Mouse (Mus musculus) brain, embryonic 14.5 days (tissue): ENCODE results near the gene Pde4d. TPM values are rescaled to one million over a fixed set of nuclear protein-coding genes. Genes with fewer than 3 reads are reported as not detected.

Source experiments
- DNase-seq: peaks from one replicate; pipeline ENCODE4 v3.0.0-alpha.2; 2011; ENCODE audit warnings: low read depth
- CTCF ChIP-seq: fragments of 200-500 bp; IDR thresholded peaks from 2 replicates; pipeline ENCODE4 v1.5.1; 2012; ENCODE audit warnings: inconsistent platforms, mild to moderate bottlenecking, moderate library complexity, borderline replicate concordance; ENCODE audit not compliant: insufficient read depth, insufficient read length; ENCODE audit errors: extremely low read depth
- POLR2A ChIP-seq: fragments of 200-500 bp; IDR thresholded peaks from 2 replicates; pipeline ENCODE4 v1.6.1; 2012; ENCODE audit warnings: mild to moderate bottlenecking, inconsistent platforms, borderline replicate concordance; ENCODE audit not compliant: poor library complexity, insufficient read depth, insufficient read length, severe bottlenecking; ENCODE audit errors: extremely low read depth
- polyA plus RNA-seq: library from polyadenylated mRNA; depleted of rRNA; stranded (reverse); fragments of >200 nt; gene quantifications from 2 replicates; pipeline ENCODE4 v1.2.3, GENCODE M21; 2012

Pde4d gene
- polyA plus RNA-seq, 1 experiment = 34.9 TPM

- TF ChIP-seq POLR2A (no peak), CTCF (no peak)
- DNase-seq = no peak
Measured at GRCm38 (mm10) chr13:108860737-108861136, 411.0 kb downstream of the Pde4d start.

GRCm38 (mm10) chr13:108861707-108862106 is 412.0 kb downstream of the Pde4d start:
- no peak for TF ChIP-seq POLR2A
- no peak for TF ChIP-seq CTCF

GRCm38 (mm10) chr13:108862173-108862572 is 412.4 kb downstream of the Pde4d start:
- no peak for DNase-seq
- TF ChIP-seq POLR2A (no peak), CTCF (no peak)

More at GRCm38 (mm10) chr13:108861707-108862106, 412.0 kb downstream of the Pde4d start:
- no peak for DNase-seq

GRCm38 (mm10) chr13:108900160-108900559 is 450.4 kb downstream of the Pde4d start:
- TF ChIP-seq CTCF = no peak
- no peak for TF ChIP-seq POLR2A
- no peak for DNase-seq

- TF ChIP-seq CTCF (no peak), POLR2A (no peak)
- DNase-seq = peak; percentile 28
Measured at GRCm38 (mm10) chr13:108905121-108905520, 455.4 kb downstream of the Pde4d start.

GRCm38 (mm10) chr13:108909193-108909592 is 459.4 kb downstream of the Pde4d start:
- DNase-seq = no peak
- TF ChIP-seq CTCF (no peak), POLR2A (no peak)

GRCm38 (mm10) chr13:108914626-108915025 is 464.9 kb downstream of the Pde4d start:
- DNase-seq = peak; percentile 50
- TF ChIP-seq POLR2A = no peak
- TF ChIP-seq CTCF = no peak

GRCm38 (mm10) chr13:108921146-108921545 is 471.4 kb downstream of the Pde4d start:
- DNase-seq = no peak
- no peak for TF ChIP-seq POLR2A
- TF ChIP-seq CTCF = no peak

- TF ChIP-seq POLR2A (no peak), CTCF (no peak)
Measured at GRCm38 (mm10) chr13:108934854-108935253, 485.1 kb downstream of the Pde4d start.

GRCm38 (mm10) chr13:108937272-108937671 is 487.5 kb downstream of the Pde4d start:
- DNase-seq = no peak
- TF ChIP-seq CTCF (no peak), POLR2A (no peak)

More at GRCm38 (mm10) chr13:108934854-108935253, 485.1 kb downstream of the Pde4d start:
- DNase-seq = no peak

GRCm38 (mm10) chr13:108952911-108953310 is 503.2 kb downstream of the Pde4d start:
- DNase-seq = no peak
- TF ChIP-seq CTCF = no peak
- TF ChIP-seq POLR2A = no peak

- no peak for DNase-seq
- no peak for TF ChIP-seq POLR2A
- TF ChIP-seq CTCF = no peak
Measured at GRCm38 (mm10) chr13:108956059-108956458, 506.3 kb downstream of the Pde4d start.
